In the genomic region with DNA sequence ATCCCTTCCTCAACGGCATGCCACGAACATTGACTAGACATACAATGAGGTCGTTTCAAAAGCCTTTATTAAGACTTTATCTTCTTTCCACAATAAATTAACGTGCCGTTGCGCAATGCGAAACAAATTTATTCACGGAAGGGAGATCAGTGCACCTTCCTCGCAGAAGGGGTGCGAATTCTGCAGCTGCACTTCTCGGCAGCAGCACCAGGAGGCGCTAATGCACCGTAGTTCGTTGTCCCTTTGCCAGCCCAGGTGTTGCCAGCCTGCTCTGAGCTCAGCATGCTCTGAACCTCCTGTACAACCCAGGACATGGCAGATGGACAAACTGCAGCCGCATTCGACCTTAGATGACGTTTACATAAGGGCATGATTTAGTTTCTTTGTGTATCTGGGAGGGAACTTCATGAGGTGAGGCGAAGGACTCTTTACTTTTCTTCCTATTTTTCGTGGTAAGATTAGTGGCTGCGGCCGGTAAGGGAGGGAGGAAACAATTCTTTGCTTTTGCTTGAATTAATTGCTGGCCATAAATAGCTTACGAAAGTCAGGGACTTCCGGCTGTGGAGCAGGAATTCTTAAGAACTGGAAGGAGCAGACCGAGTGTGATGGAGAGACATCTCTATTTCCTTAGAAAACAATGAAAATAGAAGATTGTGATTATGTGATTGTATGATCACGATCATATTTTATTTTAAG, we compare ENCODE assay signal across 8 mouse cellular contexts.
DNase-seq lines count a peak whose midpoint lies in the region; ATAC-seq and TF ChIP-seq lines count a peak whose summit lies in the region.

No protein-coding gene starts in this region.

- peak; percentile 95 to 96 for ATAC-seq in hematopoietic stem cell, adult 5-6 weeks (replicated peaks in 1 of 2; ENCODE audit: insufficient read depth in 1 of 2, low FRiP score in 2 of 2, low TSS enrichment in 1 of 2, low read depth in 1 of 2, poor library complexity in 2 of 2, severe bottlenecking in 2 of 2)
- 0 out of 2 replicates have a peak, but pooled peaks have one; percentile 55 for ATAC-seq in lung, embryonic 15.5 days (ENCODE audit: borderline replicate concordance, extremely low read depth, low FRiP score, low TSS enrichment)

- H3K4me3 ChIP-seq in CH12.LX (replicated peaks in 1 of 3; ENCODE audit: low read depth in 2 of 3, low read length in 2 of 3, poor library complexity in 1 of 3), result no peak overlapping the region
- H3K4me3 ChIP-seq in bone marrow macrophage, adult 2 months (ENCODE audit: insufficient read depth, low read length), result no peak overlapping the region
- H3K4me3 ChIP-seq in forebrain, embryonic 10.5 days, result no peak overlapping the region
- peak overlapping the region; percentile 42 for H3K4me3 ChIP-seq in layer of hippocampus, adult 2 months
- H3K4me3 ChIP-seq in lung, embryonic 15.5 days, result no peak overlapping the region

- H3K27me3 ChIP-seq in CH12.LX (replicated peaks), result no peaks in the 10 kb centered on the region
- H3K27me3 ChIP-seq in forebrain, embryonic 10.5 days (ENCODE audit: poor library complexity, severe bottlenecking), result no peaks in the 10 kb centered on the region
- H3K27me3 ChIP-seq in lung, embryonic 15.5 days, result no peaks in the 10 kb centered on the region

- dilution Hi-C loops in CH12.LX (cut with MboI; ENCODE audit: extremely low pct_ligation_motif_present, extremely low pct_unique_long_range_greater_than_20kb, low sequenced_read_pairs), result no loop called here

- H3K79me2 ChIP-seq in CH12.LX (replicated peaks; ENCODE audit: control insufficient read depth, extremely low read depth, insufficient read depth, poor library complexity, severe bottlenecking), result no peaks in the 10 kb centered on the region

- in situ Hi-C loops in CH12.LX (cut with MboI; ENCODE audit: low pct_ligation_motif_present, low pct_unique_long_range_greater_than_20kb, low sequenced_read_pairs), result no loop called here

- peak; percentile 70 for DNase-seq in CH12.LX (ENCODE audit: extremely low read depth)
- DNase-seq in forebrain, embryonic 10.5 days (ENCODE audit: extremely low spot score, low spot score), result peak; percentile 71
- DNase-seq in layer of hippocampus, adult 2 months (ENCODE audit: low spot score in 2 of 2), result peak; percentile 63 to 81
- peak; percentile 67 for DNase-seq in ovary, postnatal 14 days (ENCODE audit: low spot score)
- DNase-seq in urinary bladder, postnatal 10 days (ENCODE audit: low spot score), result peak; percentile 16

- peak; percentile 93 for TF ChIP-seq RAD21 in CH12.LX (IDR thresholded peaks at IDR 0.05; ENCODE audit: low read depth, low read length)

- no peak overlapping the region for H3K9ac ChIP-seq in CH12.LX (ENCODE audit: insufficient read depth, low read depth)
- no peak overlapping the region for H3K9ac ChIP-seq in lung, embryonic 15.5 days

- WGBS in forebrain, embryonic 10.5 days, result 34% methylated on average over 25 of the region's 25 CpGs
- WGBS in lung, embryonic 15.5 days, result 20% methylated on average over 25 of the region's 25 CpGs

- H3K4me2 ChIP-seq in CH12.LX (ENCODE audit: insufficient read depth, low read depth, poor library complexity, severe bottlenecking), result peak overlapping the region; percentile 19; the same call in 1 of the 2 replicates
- H3K4me2 ChIP-seq in lung, embryonic 15.5 days, result peak overlapping the region; percentile 24

- no peak overlapping the region for H3K27ac ChIP-seq in CH12.LX (ENCODE audit: insufficient read depth, low read depth)
- H3K27ac ChIP-seq in bone marrow macrophage, adult 2 months (ENCODE audit: insufficient read depth, low read depth, low read length), result no peak overlapping the region
- H3K27ac ChIP-seq in forebrain, embryonic 10.5 days, result no peak overlapping the region
- no peak overlapping the region for H3K27ac ChIP-seq in layer of hippocampus, adult 2 months
- no peak overlapping the region for H3K27ac ChIP-seq in lung, embryonic 15.5 days

- peak; percentile 91 to 96 for TF ChIP-seq CTCF in CH12.LX (conservative IDR thresholded peaks at IDR 0.05 in 1 of 2, IDR thresholded peaks at IDR 0.05 in 1 of 2; ENCODE audit: low read depth in 2 of 2, low read length in 2 of 2)
- peak; percentile 45; the same call in 1 of the 2 replicates for TF ChIP-seq CTCF in bone marrow macrophage, adult 2 months (IDR thresholded peaks at IDR 0.05; ENCODE audit: low read depth, low read length)
- TF ChIP-seq CTCF in layer of hippocampus, adult 2 months (conservative IDR thresholded peaks at IDR 0.05), result peak; percentile 100

- no peaks in the 10 kb centered on the region for H3K36me3 ChIP-seq in CH12.LX (replicated peaks in 1 of 2; ENCODE audit: control insufficient read depth in 1 of 2, insufficient read depth in 1 of 2, low read length in 1 of 2)
- no peaks in the 10 kb centered on the region for H3K36me3 ChIP-seq in forebrain, embryonic 10.5 days (replicated peaks)
- no peaks in the 10 kb centered on the region for H3K36me3 ChIP-seq in lung, embryonic 15.5 days

- TF ChIP-seq POLR2A in CH12.LX (IDR thresholded peaks at IDR 0.05; ENCODE audit: low read depth, low read length), result no peak
- TF ChIP-seq POLR2A in bone marrow macrophage, adult 2 months (IDR thresholded peaks at IDR 0.05; ENCODE audit: borderline replicate concordance, low read depth, low read length), result no peak

- TF ChIP-seq EP300 in CH12.LX (IDR thresholded peaks at IDR 0.05; ENCODE audit: low read length), result no peak

- H3K9me3 ChIP-seq in CH12.LX (replicated peaks; ENCODE audit: low read length), result no peaks in the 10 kb centered on the region
- no peaks in the 10 kb centered on the region for H3K9me3 ChIP-seq in forebrain, embryonic 10.5 days
- H3K9me3 ChIP-seq in lung, embryonic 15.5 days, result no peaks in the 10 kb centered on the region

- peaks cover 10 to 20% of the 10 kb centered on the region in 2 experiments for H3K4me1 ChIP-seq in CH12.LX (ENCODE audit: control insufficient read depth in 1 of 2, insufficient read depth in 2 of 2)
- no peaks in the 10 kb centered on the region for H3K4me1 ChIP-seq in bone marrow macrophage, adult 2 months (ENCODE audit: control insufficient read depth, insufficient read depth, low read length)
- H3K4me1 ChIP-seq in forebrain, embryonic 10.5 days, result no peaks in the 10 kb centered on the region
- peaks cover 6% of the 10 kb centered on the region; the same call in 1 of the 2 replicates for H3K4me1 ChIP-seq in lung, embryonic 15.5 days

TF ChIP-seq in CH12.LX, 34 proteins besides CTCF, POLR2A, EP300 and RAD21:
- no peak for TF ChIP-seq PAX5 (IDR thresholded peaks at IDR 0.05; ENCODE audit: low read length)
- no peak for TF ChIP-seq MAZ (IDR thresholded peaks at IDR 0.05; ENCODE audit: low read depth, low read length)
- no peak for TF ChIP-seq ZNF384 (IDR thresholded peaks at IDR 0.05; ENCODE audit: low read depth, low read length)
- TF ChIP-seq E2F4 (IDR thresholded peaks at IDR 0.05; ENCODE audit: insufficient replicate concordance, low read depth, low read length), result no peak
- peak; percentile 88 for TF ChIP-seq SMC3 (IDR thresholded peaks at IDR 0.05; ENCODE audit: low read depth, low read length)
- TF ChIP-seq NELFE (IDR thresholded peaks at IDR 0.05; ENCODE audit: low read depth, low read length), result no peak
- no peak for TF ChIP-seq MXI1 (IDR thresholded peaks at IDR 0.05; ENCODE audit: low read depth, low read length)
- no peak for TF ChIP-seq MEF2A (IDR thresholded peaks at IDR 0.05; ENCODE audit: borderline replicate concordance, low read depth, low read length)
- no peak; the same call in 1 of the 2 replicates for TF ChIP-seq TCF12 (IDR thresholded peaks at IDR 0.05; ENCODE audit: low read depth, low read length)
- TF ChIP-seq KAT2A (IDR thresholded peaks at IDR 0.05; ENCODE audit: insufficient replicate concordance, low read length), result no peak
- 0 out of 2 replicates have a peak, but pooled peaks have one; percentile 17 for TF ChIP-seq MYC (IDR thresholded peaks at IDR 0.05; ENCODE audit: low read depth, low read length)
- TF ChIP-seq ZC3H11A (IDR thresholded peaks at IDR 0.05; ENCODE audit: low read depth, low read length), result peak; percentile 43
- TF ChIP-seq MAX (IDR thresholded peaks at IDR 0.05; ENCODE audit: low read length), result no peak
- peak; percentile 44; the same call in 1 of the 2 replicates for TF ChIP-seq BHLHE40 (IDR thresholded peaks at IDR 0.05; ENCODE audit: low read depth, low read length)

Comparison
In these comparisons a context has a peak if more than half of its experiments do, and no peak if none do; other contexts are left out.
1. DNase-seq: peak in every context shown above with its lines; median percentile 72 in layer of hippocampus, adult 2 months; 71 in forebrain, embryonic 10.5 days; 70 in CH12.LX; 67 in ovary, postnatal 14 days; 16 in urinary bladder, postnatal 10 days.
2. CTCF ChIP-seq: peak in every context shown above with its lines; median percentile 100 in layer of hippocampus, adult 2 months; 94 in CH12.LX; 45 in bone marrow macrophage, adult 2 months.